Mouse (Mus musculus) bone marrow, adult 2 months (tissue): ENCODE results near the gene Clps.

Experiments used
- CTCF ChIP-seq: fragments of 200-500 bp; IDR thresholded peaks from 2 replicates; pipeline ENCODE4 v1.5.1; 2011; ENCODE audit warnings: low read length, control low read depth; ENCODE audit not compliant: control insufficient read depth, insufficient read depth
- POLR2A ChIP-seq: fragments of 200-500 bp; IDR thresholded peaks from 2 replicates; pipeline ENCODE4 v1.6.1; 2011; ENCODE audit warnings: low read depth, mild to moderate bottlenecking, control low read depth, low read length, borderline replicate concordance; ENCODE audit not compliant: control insufficient read depth

- TF ChIP-seq POLR2A: no peak
- TF ChIP-seq CTCF: no peak
Observed at GRCm38 (mm10) chr17:28609543-28609942, 49.0 kb upstream of the Clps start.
